Mouse (Mus musculus): Measurements from ENCODE around the gene Chpf2.

DNA sequence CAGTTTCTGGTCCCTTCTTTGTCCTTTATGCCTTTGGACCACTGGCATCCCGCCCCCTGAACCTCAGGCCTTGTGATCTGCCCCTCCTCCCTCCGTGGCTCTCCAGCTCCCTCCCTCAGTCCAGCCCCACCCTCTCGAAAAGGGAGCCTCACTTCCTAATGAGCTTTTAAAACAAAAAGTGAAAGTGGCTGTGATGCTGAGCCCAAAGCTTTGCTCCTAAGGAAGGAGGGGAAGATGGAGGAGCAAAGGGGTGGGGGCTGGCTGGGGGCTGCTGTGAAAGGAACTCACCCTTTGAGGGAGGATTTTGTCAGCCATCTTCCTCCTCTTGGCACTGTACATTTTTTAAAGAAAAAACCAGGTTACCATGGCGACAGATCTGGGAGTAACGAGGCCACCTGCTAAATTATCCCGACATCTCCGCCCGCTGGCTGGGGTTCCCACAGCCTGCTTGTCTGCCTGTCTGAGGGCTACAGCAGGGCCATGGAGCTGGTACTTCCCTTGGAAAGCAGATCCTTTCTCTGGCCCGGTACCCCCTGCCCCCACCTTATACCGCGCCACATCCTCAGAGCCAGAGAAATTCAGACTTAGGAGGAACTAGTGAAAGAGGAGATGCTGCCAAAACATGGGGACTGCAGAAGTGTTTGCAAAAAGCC is 10.1 kb downstream of the Chpf2 start:
- TF ChIP-seq CTCF (IDR thresholded peaks at IDR 0.05; ENCODE audit: insufficient read depth, low read length) (no peak), POLR2A (IDR thresholded peaks at IDR 0.05; ENCODE audit: borderline replicate concordance, extremely low read depth, low read depth, low read length) (no peak)

Measured in lung, adult 2 months (tissue).